Mouse (Mus musculus) kidney, adult 18-20 months (tissue): ENCODE data around the gene Mchr1.
A peak's percentile ranks its signal among the peaks of the same experiment; 100 is the strongest.
"Not testable (repeated sequence)": the region's sequence is repeated elsewhere in the genome, so short reads cannot be mapped to it uniquely, and the experiment has no call there.

ENCODE experiments used
- DNase-seq: peaks from one replicate; pipeline ENCODE4 v3.0.0; 2021

Gene Mchr1

GRCm38 (mm10) chr15:81235086-81235920 lies at the start of gene Mchr1:
Gene Mchr1, plus strand, starts transcription at chr15:81235499.
- DNase-seq: peak; percentile 62

GRCm38 (mm10) chr15:81189061-81189460 lies 46.2 kb upstream of the Mchr1 start:
- DNase-seq: no peak

- DNase-seq: peak; percentile 40
Observed at GRCm38 (mm10) chr15:81190011-81190629, 45.2 kb upstream of the Mchr1 start.

GRCm38 (mm10) chr15:81190630-81191178 lies 44.6 kb upstream of the Mchr1 start, which contains the start of gene Mrtfa:
Gene Mrtfa, minus strand, starts transcription at chr15:81190757.
- DNase-seq: peak; percentile 99

- no peak for DNase-seq
Observed at GRCm38 (mm10) chr15:81191303-81191702, 44.0 kb upstream of the Mchr1 start.

- no peak for DNase-seq
Observed at GRCm38 (mm10) chr15:81192316-81192715, 43.0 kb upstream of the Mchr1 start.

- DNase-seq: no peak
Observed at GRCm38 (mm10) chr15:81192858-81193257, 42.4 kb upstream of the Mchr1 start.

- no peak for DNase-seq
Observed at GRCm38 (mm10) chr15:81194791-81195190, 40.5 kb upstream of the Mchr1 start.

GRCm38 (mm10) chr15:81195447-81195846 lies 39.9 kb upstream of the Mchr1 start:
- no peak for DNase-seq

GRCm38 (mm10) chr15:81197197-81197596 lies 38.1 kb upstream of the Mchr1 start:
- DNase-seq: no peak

GRCm38 (mm10) chr15:81198447-81198846 lies 36.9 kb upstream of the Mchr1 start:
- no peak for DNase-seq

- DNase-seq: peak; percentile 55
Observed at GRCm38 (mm10) chr15:81199372-81199959, 35.8 kb upstream of the Mchr1 start.

GRCm38 (mm10) chr15:81202462-81202861 lies 32.8 kb upstream of the Mchr1 start:
- no peak for DNase-seq

- no peak for DNase-seq
Observed at GRCm38 (mm10) chr15:81210496-81210895, 24.8 kb upstream of the Mchr1 start.

- DNase-seq: peak; percentile 23
Observed at GRCm38 (mm10) chr15:81212976-81213375, 22.3 kb upstream of the Mchr1 start.

- no peak for DNase-seq
Observed at GRCm38 (mm10) chr15:81216906-81217653, 18.2 kb upstream of the Mchr1 start.

GRCm38 (mm10) chr15:81219054-81219453 lies 16.2 kb upstream of the Mchr1 start:
- no peak for DNase-seq

- not testable (repeated sequence) for DNase-seq
Observed at GRCm38 (mm10) chr15:81220051-81220450, 15.2 kb upstream of the Mchr1 start.

GRCm38 (mm10) chr15:81221446-81221845 lies 13.9 kb upstream of the Mchr1 start:
- DNase-seq: no peak

GRCm38 (mm10) chr15:81225016-81225415 lies 10.3 kb upstream of the Mchr1 start:
- no peak for DNase-seq

GRCm38 (mm10) chr15:81225732-81226131 lies 9.6 kb upstream of the Mchr1 start:
- no peak for DNase-seq

- DNase-seq: no peak
Observed at GRCm38 (mm10) chr15:81226796-81227195, 8.5 kb upstream of the Mchr1 start.

- no peak for DNase-seq
Observed at GRCm38 (mm10) chr15:81227275-81227674, 8.0 kb upstream of the Mchr1 start.
